Mouse (Mus musculus) midbrain, embryonic 16.5 days (tissue): Measurements from ENCODE around the gene Prss21. TPM values are rescaled to one million over a fixed set of nuclear protein-coding genes. Genes with fewer than 3 reads are reported as not detected.

ENCODE experiments used
- ATAC-seq: fragments of 200-750 bp; cut with Nextera tagmentation; 2 replicates; pipeline ENCODE4 v1.8.0; 2017; ENCODE audit warnings: moderate TSS enrichment
- H3K27ac ChIP-seq: fragments of 300-500 bp; sonication (generic); 2 replicates; pipeline ENCODE4 v1.5.1; 2014; ENCODE audit warnings: mild to moderate bottlenecking, low read length, mixed read lengths
- H3K27me3 ChIP-seq: fragments of 300-500 bp; sonication (generic); 2 replicates; pipeline ENCODE4 v1.6.1; 2014; ENCODE audit warnings: low read depth, low read length, mixed read lengths; ENCODE audit not compliant: control insufficient read depth, insufficient read depth
- H3K36me3 ChIP-seq: fragments of 300-500 bp; sonication (generic); 2 replicates; pipeline ENCODE4 v1.6.1; 2014; ENCODE audit warnings: mild to moderate bottlenecking, low read length, moderate library complexity, mixed read lengths; ENCODE audit not compliant: control insufficient read depth, insufficient read depth
- H3K4me1 ChIP-seq: fragments of 300-500 bp; sonication (generic); 2 replicates; pipeline ENCODE4 v1.6.1; 2014; ENCODE audit warnings: mild to moderate bottlenecking, low read length, mixed read lengths; ENCODE audit not compliant: control insufficient read depth, insufficient read depth
- H3K4me2 ChIP-seq: fragments of 300-500 bp; sonication (generic); 2 replicates; pipeline ENCODE4 v1.6.1; 2014; ENCODE audit warnings: mild to moderate bottlenecking, low read length, mixed read lengths
- H3K4me3 ChIP-seq: fragments of 300-500 bp; sonication (generic); 2 replicates; pipeline ENCODE4 v1.5.1; 2014; ENCODE audit warnings: low read depth, mild to moderate bottlenecking, low read length, moderate library complexity, mixed read lengths
- H3K9ac ChIP-seq: fragments of 300-500 bp; sonication (generic); 2 replicates; pipeline ENCODE4 v1.6.1; 2014; ENCODE audit warnings: low read depth, low read length, mixed read lengths
- H3K9me3 ChIP-seq: fragments of 300-500 bp; sonication (generic); replicated peaks from 2 replicates; pipeline ENCODE4 v1.6.1; 2014; ENCODE audit warnings: mild to moderate bottlenecking, low read length, mixed read lengths; ENCODE audit not compliant: control insufficient read depth, poor library complexity, severe bottlenecking
- WGBS: fragments of 180-500 bp; shearing (Covaris S2); extraction: QIAGEN DNeasy Blood & Tissue Kit; methylation state at CpG from one replicate; pipeline ENCODE4 v1.1.7; 2014; 5-methylcytosine and 5-hydroxymethylcytosine counted together
- polyA plus RNA-seq: library from polyadenylated mRNA; unstranded; fragments of >200 nt; fragmentation: Nextera tagmentation; extraction: Ambion mirVana; gene quantifications from 2 replicates; pipeline ENCODE4 v1.2.1, GENCODE M21; 2015

Gene Prss21
- polyA plus RNA-seq, result not detected in 2 replicates

DNA sequence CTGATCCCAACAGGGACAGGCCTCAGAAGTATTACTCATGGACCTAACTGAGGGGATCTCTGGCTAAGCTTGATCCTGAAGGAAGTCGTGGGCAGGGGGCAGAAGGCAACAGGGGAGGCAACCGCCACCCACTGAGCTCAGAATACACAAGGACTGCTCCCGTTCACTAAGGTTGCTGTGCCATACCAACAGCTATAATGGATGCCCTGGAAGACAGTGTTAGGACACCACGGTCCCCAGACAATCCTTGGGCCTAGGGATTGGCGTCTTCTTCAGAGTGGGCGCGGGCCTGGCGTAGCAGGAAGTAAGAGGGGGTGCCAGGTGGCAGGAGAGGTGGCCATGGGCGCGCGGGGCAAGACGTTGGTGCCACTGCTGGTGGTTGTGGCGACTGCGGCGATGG, at the start of gene Prss21:
TSS of gene Prss21 (plus strand) at position 301 of the 400 bp plus-strand sequence.
- H3K9ac ChIP-seq, result no peak within 1 kb of the TSS
- ATAC-seq, result no peak
- H3K4me3 ChIP-seq, result no peak within 1 kb of the TSS
- no peaks in the 10 kb centered on the region for H3K27me3 ChIP-seq
- no peak within 1 kb of the TSS for H3K27ac ChIP-seq
- no peaks in the 10 kb centered on the region for H3K4me1 ChIP-seq
- H3K9me3 ChIP-seq, result no peaks in the 10 kb centered on the region
- H3K36me3 ChIP-seq, result no peaks in the 10 kb centered on the region
- 84% methylated on average over 15 of the region's 15 CpGs for WGBS
- H3K4me2 ChIP-seq, result no peak within 1 kb of the TSS

GRCm38 (mm10) chr17:23818579-23818978, 49.3 kb upstream of the Prss21 start:
- no peak overlapping the region for H3K4me2 ChIP-seq
- ATAC-seq, result no peak
- no peaks in the 10 kb centered on the region for H3K4me1 ChIP-seq
- no peak overlapping the region for H3K27ac ChIP-seq
- H3K36me3 ChIP-seq, result peaks cover 88% of the 10 kb centered on the region
- H3K9me3 ChIP-seq, result peaks cover 17% of the 10 kb centered on the region; the same call in 1 of the 2 replicates
- H3K4me3 ChIP-seq, result no peak overlapping the region
- no peak overlapping the region for H3K9ac ChIP-seq
- WGBS, result 99% methylated on average over 8 of the region's 8 CpGs
- H3K27me3 ChIP-seq, result no peaks in the 10 kb centered on the region

DNA sequence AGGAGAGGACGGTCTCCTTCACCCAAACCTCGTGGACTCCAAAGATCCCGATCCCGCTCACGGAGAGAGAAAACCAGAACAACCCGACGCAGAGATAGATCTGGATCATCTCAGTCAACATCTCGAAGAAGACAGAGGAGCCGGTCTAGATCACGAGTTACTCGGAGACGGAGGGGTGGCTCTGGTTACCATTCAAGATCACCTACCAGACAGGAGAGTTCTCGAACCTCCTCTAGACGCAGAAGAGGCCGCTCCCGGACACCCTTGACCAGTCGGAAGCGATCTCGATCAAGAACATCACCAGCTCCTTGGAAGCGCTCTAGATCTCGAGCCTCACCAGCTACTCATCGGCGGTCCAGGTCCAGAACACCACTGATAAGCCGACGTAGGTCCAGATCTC, 48.6 kb upstream of the Prss21 start:
- Histone ChIP-seq H3K4me2 (no peak overlapping the region), H3K4me1 (no peaks in the 10 kb centered on the region), H3K27me3 (no peaks in the 10 kb centered on the region), H3K36me3 (peaks cover 82% of the 10 kb centered on the region), H3K9ac (no peak overlapping the region), H3K27ac (no peak overlapping the region), H3K9me3 (peaks cover 17% of the 10 kb centered on the region; the same call in 1 of the 2 replicates), H3K4me3 (no peak overlapping the region)
- no peak for ATAC-seq
- 97% methylated on average over 25 of the region's 25 CpGs for WGBS

- Histone ChIP-seq H3K36me3 (peaks cover 83% of the 10 kb centered on the region), H3K4me1 (no peaks in the 10 kb centered on the region), H3K9me3 (peaks cover 17% of the 10 kb centered on the region; the same call in 1 of the 2 replicates), H3K9ac (no peak overlapping the region), H3K27me3 (no peaks in the 10 kb centered on the region), H3K4me3 (no peak overlapping the region), H3K4me2 (no peak overlapping the region), H3K27ac (no peak overlapping the region)
- no peak for ATAC-seq
- WGBS, result 94% methylated on average over 5 of the region's 5 CpGs
These were observed 47.1 kb upstream of the Prss21 start for GRCm38 (mm10) chr17:23820731-23821130.

- WGBS, result 85% methylated on average over 5 of the region's 6 CpGs
- H3K4me2 ChIP-seq, result no peak overlapping the region
These were observed 45.8 kb upstream of the Prss21 start for GRCm38 (mm10) chr17:23822094-23822493.

DNA sequence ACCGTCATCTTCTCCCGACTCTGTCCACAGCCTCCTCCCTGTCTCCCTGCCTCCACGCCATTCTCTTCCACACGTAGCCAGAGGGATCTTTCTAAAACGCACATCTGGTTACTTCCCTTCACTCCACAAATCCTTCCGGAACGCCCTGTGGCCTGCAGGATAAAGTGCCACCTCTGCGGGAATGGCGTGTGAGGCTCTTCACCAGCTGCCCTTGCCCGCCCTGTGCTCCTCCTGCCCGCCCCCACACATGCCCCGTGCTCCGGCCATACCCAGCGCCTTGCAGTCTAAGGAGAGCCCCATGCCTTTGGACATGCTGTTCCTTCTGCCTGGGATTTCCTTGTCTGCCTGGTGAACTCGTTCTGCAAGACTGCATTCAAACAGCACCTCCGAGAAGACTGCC, 44.8 kb upstream of the Prss21 start:
- Histone ChIP-seq H3K36me3 (peaks cover 67% of the 10 kb centered on the region), H3K9ac (no peak overlapping the region), H3K4me1 (peaks cover 15% of the 10 kb centered on the region), H3K27ac (no peak overlapping the region), H3K4me2 (no peak overlapping the region), H3K9me3 (peaks cover 14% of the 10 kb centered on the region; the same call in 1 of the 2 replicates), H3K4me3 (no peak overlapping the region), H3K27me3 (no peaks in the 10 kb centered on the region)
- 84% methylated on average over 16 of the region's 16 CpGs for WGBS
- no peak for ATAC-seq

More at GRCm38 (mm10) chr17:23822094-23822493, 45.8 kb upstream of the Prss21 start:
- peaks cover 14% of the 10 kb centered on the region; the same call in 1 of the 2 replicates for H3K9me3 ChIP-seq
- H3K27me3 ChIP-seq, result no peaks in the 10 kb centered on the region
- H3K27ac ChIP-seq, result no peak overlapping the region
- peaks cover 77% of the 10 kb centered on the region for H3K36me3 ChIP-seq
- H3K4me3 ChIP-seq, result no peak overlapping the region
- no peak for ATAC-seq
- H3K9ac ChIP-seq, result no peak overlapping the region
- peaks cover 6% of the 10 kb centered on the region for H3K4me1 ChIP-seq

GRCm38 (mm10) chr17:23823614-23824013, 44.2 kb upstream of the Prss21 start:
- Histone ChIP-seq H3K27ac (no peak overlapping the region), H3K4me3 (no peak overlapping the region), H3K9me3 (peaks cover 11% of the 10 kb centered on the region; the same call in 1 of the 2 replicates), H3K27me3 (no peaks in the 10 kb centered on the region), H3K9ac (no peak overlapping the region), H3K4me1 (peaks cover 15% of the 10 kb centered on the region), H3K36me3 (peaks cover 61% of the 10 kb centered on the region), H3K4me2 (no peak overlapping the region)
- 90% methylated on average over 12 of the region's 12 CpGs for WGBS
- ATAC-seq, result no peak

GRCm38 (mm10) chr17:23825591-23825990, 42.3 kb upstream of the Prss21 start:
- H3K27me3 ChIP-seq, result no peaks in the 10 kb centered on the region
- no peak overlapping the region for H3K27ac ChIP-seq
- H3K4me3 ChIP-seq, result no peak overlapping the region
- WGBS, result 85% methylated on average over 4 of the region's 4 CpGs
- H3K9ac ChIP-seq, result no peak overlapping the region
- no peak overlapping the region for H3K4me2 ChIP-seq
- H3K9me3 ChIP-seq, result no peaks in the 10 kb centered on the region
- ATAC-seq, result no peak
- peaks cover 18% of the 10 kb centered on the region for H3K4me1 ChIP-seq
- peaks cover 42% of the 10 kb centered on the region for H3K36me3 ChIP-seq

GRCm38 (mm10) chr17:23828271-23829001, 39.4 kb upstream of the Prss21 start:
- under 1% methylated on average over 41 of the region's 47 CpGs for WGBS
- Histone ChIP-seq H3K4me2 (peak overlapping the region; percentile 62), H3K27ac (peak overlapping the region; percentile 97), H3K4me1 (peaks cover 18% of the 10 kb centered on the region), H3K9me3 (no peaks in the 10 kb centered on the region), H3K4me3 (peak overlapping the region; percentile 76), H3K9ac (peak overlapping the region; percentile 85), H3K27me3 (no peaks in the 10 kb centered on the region; the same call in 1 of the 2 replicates), H3K36me3 (peaks cover 17% of the 10 kb centered on the region)
- ATAC-seq, result peak; percentile 77
